Mouse (Mus musculus): Measurements from ENCODE around the gene Panx1.

Gene Panx1

GRCm38 (mm10) chr9:15045084-15045669 is at the start of gene Panx1:
TSS of gene Panx1 (minus strand) at chr9:15045478.
- peak; percentile 85 for DNase-seq

- no peak for DNase-seq
Measured at GRCm38 (mm10) chr9:15068686-15069295, 23.5 kb upstream of the Panx1 start.

- no peak for DNase-seq
Measured at GRCm38 (mm10) chr9:15067995-15068685, 22.9 kb upstream of the Panx1 start.

GRCm38 (mm10) chr9:15064176-15064575 is 18.9 kb upstream of the Panx1 start:
- no peak for DNase-seq

GRCm38 (mm10) chr9:15060847-15061246 is 15.6 kb upstream of the Panx1 start:
- DNase-seq: no peak

- peak; percentile 19 for DNase-seq
Measured at GRCm38 (mm10) chr9:15060026-15060425, 14.7 kb upstream of the Panx1 start.

- DNase-seq: no peak
Measured at GRCm38 (mm10) chr9:15045740-15046139, 462 bp upstream of the Panx1 start.

GRCm38 (mm10) chr9:15044391-15045083 is 741 bp downstream of the Panx1 start:
- peak; percentile 52 for DNase-seq

- no peak for DNase-seq
Measured at GRCm38 (mm10) chr9:15041556-15041955, 3.7 kb downstream of the Panx1 start.

GRCm38 (mm10) chr9:15039848-15040247 is 5.4 kb downstream of the Panx1 start:
- no peak for DNase-seq

- no peak for DNase-seq
Measured at GRCm38 (mm10) chr9:15037704-15038103, 7.6 kb downstream of the Panx1 start.

- no peak for DNase-seq
Measured at GRCm38 (mm10) chr9:15037237-15037636, 8.0 kb downstream of the Panx1 start.

GRCm38 (mm10) chr9:15036807-15037206 is 8.5 kb downstream of the Panx1 start:
- no peak for DNase-seq

GRCm38 (mm10) chr9:15036405-15036804 is 8.9 kb downstream of the Panx1 start:
- DNase-seq: no peak

GRCm38 (mm10) chr9:15035979-15036378 is 9.3 kb downstream of the Panx1 start:
- no peak for DNase-seq

- DNase-seq: peak; percentile 62
Measured at GRCm38 (mm10) chr9:15034546-15035273, 10.6 kb downstream of the Panx1 start.

GRCm38 (mm10) chr9:15033568-15034160 is 11.6 kb downstream of the Panx1 start:
- peak; percentile 69 for DNase-seq

GRCm38 (mm10) chr9:15032797-15033196 is 12.5 kb downstream of the Panx1 start:
- DNase-seq: no peak

- DNase-seq: no peak
Measured at GRCm38 (mm10) chr9:15030771-15031170, 14.5 kb downstream of the Panx1 start.

- DNase-seq: peak; percentile 89
Measured at GRCm38 (mm10) chr9:15029025-15029727, 16.1 kb downstream of the Panx1 start.

GRCm38 (mm10) chr9:15027725-15028124 is 17.6 kb downstream of the Panx1 start:
- peak; percentile 75 for DNase-seq

GRCm38 (mm10) chr9:15023049-15023448 is 22.2 kb downstream of the Panx1 start:
- DNase-seq: no peak

Measured in thymus, postnatal 4 days (tissue).